Mouse (Mus musculus): ENCODE data around the gene Lif. TPM values are rescaled to one million over a fixed set of nuclear protein-coding genes. Genes with fewer than 3 reads are reported as not detected.

The Lif gene
- polyA plus RNA-seq, 1 experiment, result not detected

DNA sequence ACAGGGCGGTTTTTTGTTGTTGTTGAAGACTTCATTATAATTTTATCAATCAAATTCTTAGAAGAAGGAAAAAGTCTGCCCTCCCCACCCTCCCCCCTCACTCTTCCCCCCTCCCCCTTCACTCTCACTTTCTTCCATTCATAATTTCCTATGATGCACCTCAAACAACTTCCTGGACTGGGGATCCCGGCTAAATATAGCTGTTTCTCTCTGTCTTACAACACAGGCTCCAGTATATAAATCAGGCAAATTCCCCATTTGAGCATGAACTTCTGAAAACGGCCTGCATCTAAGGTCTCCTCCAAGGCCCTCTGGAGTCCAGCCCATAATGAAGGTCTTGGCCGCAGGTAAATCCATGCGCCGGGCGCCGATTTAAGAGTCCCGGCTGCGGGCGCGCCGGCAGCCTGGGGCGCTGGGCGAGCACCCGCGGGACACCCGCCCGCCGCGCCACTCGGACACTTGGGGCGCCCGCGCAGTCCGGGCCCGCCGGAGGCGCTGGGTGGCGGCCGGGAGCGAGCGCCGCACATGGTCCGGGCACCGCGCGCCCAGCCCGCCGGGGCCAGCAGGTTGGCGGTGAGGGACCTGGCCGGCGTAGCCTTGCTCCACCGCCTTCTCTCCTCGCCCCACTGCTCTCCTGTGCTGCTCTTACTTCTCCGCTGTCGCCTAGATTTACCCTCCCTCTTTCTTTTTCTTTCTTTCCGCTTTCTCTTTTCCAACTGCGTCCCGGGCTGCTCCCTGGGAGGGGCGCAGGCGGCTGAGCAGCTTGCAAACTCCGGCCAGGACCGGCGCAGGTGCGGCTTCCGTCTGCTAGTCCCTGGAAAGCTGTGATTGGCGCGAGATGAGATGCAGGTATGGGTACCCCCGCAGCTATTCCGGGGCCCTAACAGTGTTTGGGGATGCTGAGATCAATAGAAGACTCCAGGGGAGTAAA lies 9.2 kb downstream of the Lif start:
- Histone ChIP-seq H3K27me3 (ENCODE audit: control insufficient read depth) (peaks cover 71% of the 10 kb centered on the region), H3K9me3 (ENCODE audit: control insufficient read depth, low read length) (no peaks in the 10 kb centered on the region), H3K4me1 (ENCODE audit: control insufficient read depth) (no peaks in the 10 kb centered on the region)

GRCm38 (mm10) chr11:4267202-4267578 lies 9.8 kb downstream of the Lif start:
- Histone ChIP-seq H3K27me3 (ENCODE audit: control insufficient read depth) (peaks cover 71% of the 10 kb centered on the region), H3K36me3 (ENCODE audit: control insufficient read depth) (no peaks in the 10 kb centered on the region), H3K4me1 (ENCODE audit: control insufficient read depth) (no peaks in the 10 kb centered on the region), H3K9me3 (ENCODE audit: control insufficient read depth, low read length) (no peaks in the 10 kb centered on the region), H3K4me3 (replicated peaks) (no peak overlapping the region)
- TF ChIP-seq GATA1 (IDR thresholded peaks at IDR 0.05; ENCODE audit: low read length) (no peak), TAL1 (IDR thresholded peaks at IDR 0.05; ENCODE audit: low read length) (no peak)

More for the DNA sequence above, 9.2 kb downstream of the Lif start:
- TF ChIP-seq GATA1 (IDR thresholded peaks at IDR 0.05; ENCODE audit: low read length), result no peak
- TF ChIP-seq TAL1 (IDR thresholded peaks at IDR 0.05; ENCODE audit: low read length), result no peak
- peak overlapping the region; percentile 34 for H3K4me3 ChIP-seq (replicated peaks)
- H3K36me3 ChIP-seq (ENCODE audit: control insufficient read depth), result no peaks in the 10 kb centered on the region

DNA sequence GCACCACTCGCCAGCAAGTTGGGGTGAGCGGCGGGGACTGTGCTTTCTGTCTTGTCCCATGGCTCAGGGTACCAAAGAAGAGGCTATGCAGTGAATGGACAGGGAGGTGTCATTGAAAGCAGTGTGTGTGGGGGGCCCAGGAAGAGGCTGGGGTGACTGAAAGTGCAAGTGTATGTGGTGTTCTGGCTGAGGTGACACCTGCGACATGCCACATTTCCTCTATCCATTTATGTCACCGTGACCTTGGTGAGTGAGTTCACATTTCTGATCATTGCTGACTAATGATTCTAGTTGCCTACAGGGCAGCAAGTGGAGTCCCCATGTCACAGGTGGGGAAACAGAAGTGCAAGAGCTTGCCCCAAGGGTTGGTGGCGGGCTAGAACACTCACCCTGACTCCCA lies 11.1 kb downstream of the Lif start:
- H3K4me3 ChIP-seq (replicated peaks), result no peak overlapping the region
- H3K27me3 ChIP-seq (ENCODE audit: control insufficient read depth), result peaks cover 69% of the 10 kb centered on the region
- no peaks in the 10 kb centered on the region for H3K9me3 ChIP-seq (ENCODE audit: control insufficient read depth, low read length)
- no peak for TF ChIP-seq GATA1 (IDR thresholded peaks at IDR 0.05; ENCODE audit: low read length)
- no peak for TF ChIP-seq TAL1 (IDR thresholded peaks at IDR 0.05; ENCODE audit: low read length)
- H3K36me3 ChIP-seq (ENCODE audit: control insufficient read depth), result no peaks in the 10 kb centered on the region
- H3K4me1 ChIP-seq (ENCODE audit: control insufficient read depth), result no peaks in the 10 kb centered on the region

GRCm38 (mm10) chr11:4270744-4271459 lies 13.5 kb downstream of the Lif start:
- Histone ChIP-seq H3K4me1 (ENCODE audit: control insufficient read depth) (no peaks in the 10 kb centered on the region), H3K4me3 (replicated peaks) (no peak overlapping the region), H3K36me3 (ENCODE audit: control insufficient read depth) (no peaks in the 10 kb centered on the region), H3K27me3 (ENCODE audit: control insufficient read depth) (peaks cover 46% of the 10 kb centered on the region), H3K9me3 (ENCODE audit: control insufficient read depth, low read length) (no peaks in the 10 kb centered on the region)
- TF ChIP-seq GATA1 (IDR thresholded peaks at IDR 0.05; ENCODE audit: low read length) (no peak), TAL1 (IDR thresholded peaks at IDR 0.05; ENCODE audit: low read length) (no peak)

DNA sequence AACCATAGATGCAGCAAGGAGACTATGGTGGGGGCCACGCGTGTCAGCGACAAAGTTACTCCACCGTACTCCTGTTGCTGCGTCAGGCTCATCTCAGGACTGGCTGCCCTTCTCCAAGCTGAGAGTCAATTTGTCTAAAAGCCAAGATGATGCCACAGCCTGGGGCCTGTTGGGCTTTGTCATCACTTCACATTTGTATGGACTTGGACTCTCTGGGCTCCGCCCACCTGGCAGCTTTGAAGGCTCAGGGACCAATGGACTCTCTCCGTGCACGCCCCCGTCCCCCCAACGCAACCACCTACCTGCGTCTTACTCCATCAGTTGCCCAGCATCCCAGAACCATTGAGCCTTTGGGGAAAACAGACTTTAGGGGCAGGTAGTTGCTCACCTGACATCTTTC lies 14.2 kb downstream of the Lif start:
- Histone ChIP-seq H3K36me3 (ENCODE audit: control insufficient read depth) (no peaks in the 10 kb centered on the region), H3K27me3 (ENCODE audit: control insufficient read depth) (peaks cover 40% of the 10 kb centered on the region), H3K4me3 (replicated peaks) (no peak overlapping the region), H3K4me1 (ENCODE audit: control insufficient read depth) (no peaks in the 10 kb centered on the region), H3K9me3 (ENCODE audit: control insufficient read depth, low read length) (no peaks in the 10 kb centered on the region)
- TF ChIP-seq TAL1 (IDR thresholded peaks at IDR 0.05; ENCODE audit: low read length) (no peak), GATA1 (IDR thresholded peaks at IDR 0.05; ENCODE audit: low read length) (no peak)

GRCm38 (mm10) chr11:4276411-4276861 lies 19.1 kb downstream of the Lif start:
- TF ChIP-seq GATA1 (IDR thresholded peaks at IDR 0.05; ENCODE audit: low read length) (no peak), TAL1 (IDR thresholded peaks at IDR 0.05; ENCODE audit: low read length) (no peak)
- no peaks in the 10 kb centered on the region for H3K27me3 ChIP-seq (ENCODE audit: control insufficient read depth)

GRCm38 (mm10) chr11:4279909-4280308 lies 22.6 kb downstream of the Lif start:
- Histone ChIP-seq H3K4me1 (ENCODE audit: control insufficient read depth) (no peaks in the 10 kb centered on the region), H3K36me3 (ENCODE audit: control insufficient read depth) (no peaks in the 10 kb centered on the region), H3K27me3 (ENCODE audit: control insufficient read depth) (no peaks in the 10 kb centered on the region), H3K4me3 (replicated peaks) (no peak overlapping the region), H3K9me3 (ENCODE audit: control insufficient read depth, low read length) (no peaks in the 10 kb centered on the region)
- no peak for TF ChIP-seq TAL1 (IDR thresholded peaks at IDR 0.05; ENCODE audit: low read length)
- no peak for TF ChIP-seq GATA1 (IDR thresholded peaks at IDR 0.05; ENCODE audit: low read length)

More at GRCm38 (mm10) chr11:4276411-4276861, 19.1 kb downstream of the Lif start:
- no peaks in the 10 kb centered on the region for H3K36me3 ChIP-seq (ENCODE audit: control insufficient read depth)
- H3K4me1 ChIP-seq (ENCODE audit: control insufficient read depth), result no peaks in the 10 kb centered on the region
- no peak overlapping the region for H3K4me3 ChIP-seq (replicated peaks)
- no peaks in the 10 kb centered on the region for H3K9me3 ChIP-seq (ENCODE audit: control insufficient read depth, low read length)

GRCm38 (mm10) chr11:4281852-4282251 lies 24.5 kb downstream of the Lif start:
- peaks cover 6% of the 10 kb centered on the region for H3K4me1 ChIP-seq (ENCODE audit: control insufficient read depth)
- H3K27me3 ChIP-seq (ENCODE audit: control insufficient read depth), result no peaks in the 10 kb centered on the region
- H3K9me3 ChIP-seq (ENCODE audit: control insufficient read depth, low read length), result no peaks in the 10 kb centered on the region
- TF ChIP-seq GATA1 (IDR thresholded peaks at IDR 0.05; ENCODE audit: low read length), result no peak
- TF ChIP-seq TAL1 (IDR thresholded peaks at IDR 0.05; ENCODE audit: low read length), result no peak
- H3K4me3 ChIP-seq (replicated peaks), result no peak overlapping the region
- no peaks in the 10 kb centered on the region for H3K36me3 ChIP-seq (ENCODE audit: control insufficient read depth)

- no peaks in the 10 kb centered on the region for H3K27me3 ChIP-seq (ENCODE audit: control insufficient read depth)
Measured at GRCm38 (mm10) chr11:4283627-4284026, 26.3 kb downstream of the Lif start.

More at GRCm38 (mm10) chr11:4283627-4284026, 26.3 kb downstream of the Lif start:
- H3K9me3 ChIP-seq (ENCODE audit: control insufficient read depth, low read length), result no peaks in the 10 kb centered on the region
- no peak overlapping the region for H3K4me3 ChIP-seq (replicated peaks)
- TF ChIP-seq TAL1 (IDR thresholded peaks at IDR 0.05; ENCODE audit: low read length), result no peak
- no peak for TF ChIP-seq GATA1 (IDR thresholded peaks at IDR 0.05; ENCODE audit: low read length)
- H3K4me1 ChIP-seq (ENCODE audit: control insufficient read depth), result peaks cover 6% of the 10 kb centered on the region
- no peaks in the 10 kb centered on the region for H3K36me3 ChIP-seq (ENCODE audit: control insufficient read depth)
